Mouse (Mus musculus) lung, postnatal 36 days (tissue): ENCODE measurements at regions not wholly inside any gene's neighbourhood (a gene's known extent, or its start where the extent isn't known, plus 50 kb on each side); places are given as distances from the start of the nearest gene placed in this dataset.

Experiments
- DNase-seq: peaks from one replicate; pipeline ENCODE4 v3.0.0; 2022; ENCODE audit warnings: mixed read lengths

- peak; percentile 81 for DNase-seq
These were observed 310.7 kb upstream of the 4930535I16Rik start for GRCm38 (mm10) chr4:124228537-124228936.

DNA sequence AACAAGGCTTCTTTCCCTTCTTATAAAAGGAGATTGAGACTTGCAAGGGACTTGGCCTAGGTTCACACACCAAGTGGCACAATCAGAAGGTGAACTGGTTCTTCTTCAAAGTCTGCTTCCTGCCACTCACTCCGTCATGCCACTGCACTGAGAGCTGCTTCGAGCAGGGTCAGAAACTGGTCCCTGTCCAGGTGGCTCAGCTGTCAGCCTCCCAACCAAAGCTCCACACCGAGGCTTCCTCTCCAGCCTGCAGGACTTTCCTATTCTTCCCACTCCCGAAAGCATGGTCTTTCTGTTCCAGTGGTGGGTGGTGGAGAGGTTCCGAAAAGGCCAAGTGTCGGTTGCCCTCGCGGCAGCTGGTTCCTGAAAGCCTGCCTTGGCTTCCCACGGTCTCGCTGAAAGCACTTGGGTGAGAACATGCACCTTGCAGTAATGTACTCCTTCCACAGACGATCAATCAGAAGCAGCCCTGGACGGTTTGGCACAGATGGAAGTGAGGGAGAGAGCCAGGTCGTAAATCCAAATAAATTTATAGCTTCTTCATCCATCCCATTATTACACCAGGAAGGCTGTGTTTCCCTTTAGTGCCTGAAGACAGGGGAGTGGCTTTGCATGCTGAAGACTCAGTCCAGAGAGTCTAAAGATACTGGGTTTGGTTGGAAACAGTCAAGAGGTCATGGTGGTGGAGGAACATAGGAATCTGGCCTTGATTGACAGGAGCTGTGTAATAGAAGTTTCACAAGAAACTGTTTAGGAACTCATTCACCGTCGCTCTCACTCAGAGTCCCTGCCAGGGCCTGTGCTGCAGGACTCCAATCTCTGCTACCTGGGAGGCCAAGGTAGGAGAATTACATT is 306.1 kb upstream of the 4930535I16Rik start:
- DNase-seq: no peak

DNA sequence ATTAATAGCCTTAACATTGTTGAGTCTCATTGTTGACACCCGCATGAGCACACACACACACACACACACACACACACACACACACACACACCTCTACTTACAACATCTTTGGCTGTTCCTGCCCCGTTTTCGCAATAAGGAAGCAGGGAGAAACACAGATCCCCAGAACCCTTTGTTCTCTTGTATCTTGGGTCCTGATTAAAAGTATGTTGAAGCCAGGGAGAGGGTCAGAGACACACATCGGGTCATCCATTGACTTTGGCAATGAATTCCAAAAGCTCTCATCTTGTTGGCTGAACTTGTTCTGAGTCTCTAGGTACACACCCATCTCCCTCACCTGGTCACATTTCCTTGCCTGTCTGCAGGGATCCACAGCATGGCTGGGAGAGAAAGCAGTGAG is 303.9 kb upstream of the 4930535I16Rik start:
- DNase-seq: no peak

DNA sequence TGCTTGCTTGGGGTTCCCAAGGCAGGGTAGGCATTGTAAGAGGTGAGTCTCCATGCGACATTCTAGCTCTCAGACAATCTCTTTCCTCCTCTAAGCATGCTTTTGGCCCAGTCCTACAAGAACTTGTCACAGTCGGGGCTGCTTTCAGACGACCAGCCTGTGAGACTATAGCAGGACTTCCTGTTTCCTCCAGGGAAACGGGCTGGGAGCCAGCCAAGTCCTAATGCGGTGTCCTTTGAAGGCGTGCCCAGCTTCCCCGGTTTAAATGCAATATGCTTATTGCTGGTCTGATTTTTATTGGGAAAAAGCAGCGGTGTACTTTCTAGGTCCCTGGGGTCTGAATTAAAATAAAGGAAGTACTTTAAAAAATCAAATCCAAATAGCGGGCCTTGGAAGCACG is 299.4 kb upstream of the 4930535I16Rik start:
- peak; percentile 88 for DNase-seq

DNA sequence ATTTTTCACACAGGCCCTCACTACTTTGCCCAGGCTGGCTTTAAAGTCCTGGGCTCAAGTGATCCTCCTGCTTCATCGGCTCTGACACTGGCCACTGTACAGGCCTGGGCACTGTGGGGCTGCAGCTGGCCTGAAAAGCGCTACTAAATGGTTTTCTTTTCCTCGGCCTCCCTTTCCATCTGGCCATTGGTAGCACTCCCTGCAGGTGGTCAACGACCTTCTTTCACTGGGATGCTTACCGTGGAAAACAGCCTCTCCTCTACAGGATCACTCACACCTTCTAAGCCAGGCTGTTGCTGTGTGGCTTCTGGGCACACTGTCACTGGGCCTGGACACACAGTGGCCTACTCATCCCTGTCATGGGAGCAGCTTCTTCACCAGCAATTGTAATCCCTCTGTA is 298.5 kb upstream of the 4930535I16Rik start:
- no peak for DNase-seq

DNA sequence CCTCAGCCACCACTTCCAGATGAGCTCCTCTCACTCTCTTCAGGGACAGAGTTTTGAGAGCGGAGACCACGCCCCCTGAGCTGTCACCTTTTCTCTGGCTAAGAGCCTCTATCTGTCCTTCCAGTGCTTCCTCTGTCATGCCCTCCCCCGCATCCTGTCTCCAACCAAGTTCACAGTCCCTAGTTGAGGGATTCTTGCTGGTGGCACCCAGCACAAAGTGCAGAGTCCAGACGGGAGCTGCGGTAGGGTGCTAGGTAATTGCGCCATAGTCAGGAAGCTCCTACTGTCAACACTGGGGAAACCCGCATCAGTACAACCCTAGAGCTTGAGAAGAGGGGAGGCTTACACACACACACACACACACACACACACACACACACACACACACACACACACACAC is 297.3 kb upstream of the 4930535I16Rik start:
- DNase-seq: no peak

- no peak for DNase-seq
These were observed 292.3 kb upstream of the 4930535I16Rik start for GRCm38 (mm10) chr4:124210103-124210502.

- no peak for DNase-seq
These were observed 288.7 kb upstream of the 4930535I16Rik start for GRCm38 (mm10) chr4:124206480-124206879.

DNA sequence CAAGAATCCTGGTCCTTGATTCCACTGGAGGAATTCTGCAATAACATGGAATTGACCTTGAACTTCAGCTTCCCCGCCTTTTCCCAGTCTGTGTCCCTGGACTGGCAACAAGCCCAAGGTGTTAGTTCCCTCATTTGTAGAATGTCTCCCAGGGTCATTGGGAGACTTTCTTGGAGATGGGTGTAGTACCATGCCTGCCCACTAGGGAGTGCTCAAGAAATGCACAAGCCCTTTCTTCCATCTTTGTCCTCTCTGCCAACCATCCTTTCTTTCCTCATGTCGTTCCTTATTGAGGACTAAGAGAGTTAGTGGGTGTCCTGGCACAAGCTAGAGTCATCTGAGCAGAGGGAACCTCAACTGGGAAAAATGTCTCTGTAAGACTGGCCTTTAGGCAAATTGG is 285.9 kb upstream of the 4930535I16Rik start:
- peak; percentile 21 for DNase-seq

GRCm38 (mm10) chr4:124199884-124200844 is 282.3 kb upstream of the 4930535I16Rik start:
- DNase-seq: no peak

- no peak for DNase-seq
These were observed 281.0 kb upstream of the 4930535I16Rik start for GRCm38 (mm10) chr4:124198832-124199231.

DNA sequence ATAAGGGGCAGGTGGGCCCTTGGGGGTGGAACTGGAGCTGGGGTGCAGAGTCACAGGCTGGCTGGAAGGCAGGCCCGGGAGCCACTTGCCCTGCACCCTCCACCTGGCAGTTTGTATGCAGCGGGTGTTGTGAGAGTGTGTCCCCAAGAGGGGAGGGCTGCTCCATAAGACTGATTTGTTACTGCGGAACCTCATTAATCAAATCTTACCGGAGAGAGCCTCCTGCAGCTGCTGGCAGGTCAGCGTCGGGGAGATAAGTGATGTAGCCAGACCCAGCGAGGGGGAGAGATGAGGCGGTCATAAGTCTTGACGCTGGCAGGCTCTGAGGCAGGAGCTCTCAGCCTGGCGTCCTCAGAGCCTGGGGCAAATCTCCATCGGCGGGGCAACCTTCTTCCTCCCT is 278.9 kb upstream of the 4930535I16Rik start:
- DNase-seq: no peak

DNA sequence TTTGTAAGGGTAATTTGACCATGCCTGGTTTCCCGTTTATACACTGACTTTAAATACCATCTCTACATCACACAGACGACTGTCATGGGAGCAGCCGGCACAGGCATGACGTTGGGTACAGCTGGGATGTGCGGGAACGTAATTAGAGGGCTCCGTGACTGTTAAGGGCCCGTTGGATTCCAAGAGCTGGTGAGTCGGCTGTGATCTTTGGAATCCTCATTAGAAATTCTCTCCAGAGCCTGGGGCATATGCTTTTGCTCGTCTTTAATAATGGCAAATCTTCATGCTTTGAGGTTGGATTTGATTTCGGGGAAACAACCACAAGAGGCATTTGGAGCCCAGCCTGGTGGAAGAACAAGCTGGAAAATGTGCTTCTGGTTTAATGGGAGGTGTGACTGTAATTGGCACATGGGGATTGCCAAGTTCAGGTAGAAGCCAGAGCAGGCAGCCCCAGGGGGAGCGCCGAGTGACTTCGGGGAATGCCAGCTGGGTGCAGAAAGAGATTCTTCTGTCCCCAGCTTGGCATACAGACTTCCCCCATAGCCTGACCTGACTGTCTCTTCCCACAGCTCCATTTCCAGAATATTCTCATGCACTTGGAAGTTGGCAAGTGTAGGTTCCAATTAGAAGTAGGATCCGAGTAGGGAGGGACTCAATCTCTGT is 275.4 kb upstream of the 4930535I16Rik start:
- DNase-seq: no peak

- DNase-seq: no peak
These were observed 273.0 kb upstream of the 4930535I16Rik start for GRCm38 (mm10) chr4:124190775-124191174.

DNA sequence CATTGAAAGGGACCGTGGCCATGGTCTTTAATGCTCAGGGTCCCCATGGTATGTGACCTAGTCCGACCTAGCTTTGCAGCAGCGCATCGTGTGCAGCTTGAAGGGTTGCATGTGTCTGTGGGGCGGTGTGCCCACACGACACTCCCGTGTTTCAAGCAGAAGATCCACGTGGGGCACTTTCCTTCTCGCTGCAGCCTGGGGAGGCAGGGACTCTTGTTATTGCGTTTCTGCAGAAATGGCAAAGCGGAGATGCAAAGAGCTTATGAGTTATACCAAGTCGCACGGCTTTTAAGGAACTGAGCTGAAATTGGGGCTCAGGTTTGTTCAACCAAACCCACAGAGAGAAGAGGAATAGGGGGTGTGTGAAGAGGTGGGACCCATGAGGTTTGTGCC is 272.2 kb upstream of the 4930535I16Rik start:
- DNase-seq: no peak

GRCm38 (mm10) chr4:124189352-124189992 is 271.6 kb upstream of the 4930535I16Rik start:
- no peak for DNase-seq

DNA sequence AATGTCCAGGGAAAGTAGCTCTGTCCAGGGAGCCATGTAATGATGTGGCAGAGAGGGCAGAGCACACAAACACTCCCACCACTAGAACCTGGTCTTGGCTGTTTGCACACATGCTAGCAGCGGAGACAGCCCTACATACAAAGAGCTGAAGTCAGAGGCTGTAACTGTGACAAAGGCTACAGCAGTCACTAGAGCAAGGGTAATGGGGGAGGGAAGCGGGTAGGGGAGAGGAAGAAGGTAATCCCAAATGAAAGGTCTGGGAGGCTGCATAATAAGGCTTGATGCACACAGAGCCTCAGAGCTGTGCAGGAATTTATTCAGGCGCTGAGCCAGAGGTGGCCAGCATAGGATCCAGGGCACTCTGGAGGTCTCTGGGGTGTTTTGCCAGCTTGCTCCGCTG is 269.3 kb upstream of the 4930535I16Rik start:
- no peak for DNase-seq

DNA sequence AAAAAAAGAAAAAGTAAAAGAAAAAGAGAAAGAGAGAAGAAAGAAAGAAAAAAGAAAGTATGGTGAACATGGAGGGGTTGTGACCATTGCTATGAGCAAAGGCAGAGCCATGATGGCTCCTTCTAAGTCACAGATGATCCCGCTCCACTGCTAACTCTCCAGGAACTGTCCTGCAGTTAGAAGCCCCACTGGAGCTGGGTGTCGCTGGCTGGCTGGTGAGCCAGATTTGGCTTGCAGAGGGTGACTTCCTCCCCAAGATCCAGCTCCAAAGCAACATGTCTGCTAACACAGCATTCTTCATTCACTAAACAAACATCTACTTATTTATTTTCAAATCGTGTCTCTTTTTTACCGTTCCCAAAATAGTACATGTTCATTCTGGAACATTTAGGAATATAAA is 263.5 kb upstream of the 4930535I16Rik start:
- no peak for DNase-seq

- no peak for DNase-seq
These were observed 260.7 kb upstream of the 4930535I16Rik start for GRCm38 (mm10) chr4:124178401-124179018.

DNA sequence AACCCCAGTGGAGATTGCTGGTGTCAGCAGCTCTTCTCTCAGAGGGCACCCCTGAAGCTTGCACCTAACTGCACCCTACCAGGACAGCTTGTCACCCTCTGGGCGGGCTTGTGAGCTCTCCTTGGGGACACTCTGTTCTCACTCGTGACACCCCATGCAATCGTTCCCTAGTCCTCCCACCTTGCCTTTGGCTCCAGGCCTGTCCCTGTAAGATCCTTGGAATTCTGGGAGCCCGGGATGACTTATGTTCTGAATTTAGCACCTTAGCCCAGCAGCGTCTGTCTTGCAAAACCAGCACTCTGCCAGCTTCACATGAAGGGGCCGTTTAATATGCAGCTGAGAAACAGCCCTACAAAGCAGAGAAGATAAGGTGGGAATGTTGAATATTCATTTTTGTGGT is 257.7 kb upstream of the 4930535I16Rik start:
- DNase-seq: no peak

DNA sequence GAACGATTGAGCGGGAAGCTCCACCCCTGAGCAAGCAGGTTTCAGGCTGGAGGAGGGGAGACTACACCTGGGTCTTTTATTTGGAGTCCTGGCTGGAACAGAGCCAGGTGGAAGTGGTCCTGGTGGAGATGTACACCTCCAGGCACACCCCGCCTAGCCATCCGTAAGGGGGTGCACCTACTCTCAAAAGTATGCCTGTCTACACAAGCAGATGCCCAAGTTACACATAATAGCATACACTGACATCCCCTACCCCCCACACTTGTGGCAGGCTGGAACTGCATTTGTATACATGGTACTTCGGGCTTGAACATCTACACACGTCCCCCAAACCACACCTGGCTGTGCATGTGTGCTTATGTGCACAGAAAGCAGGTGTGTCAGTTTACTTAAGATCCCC is 236.8 kb upstream of the 4930535I16Rik start:
- DNase-seq: no peak

DNA sequence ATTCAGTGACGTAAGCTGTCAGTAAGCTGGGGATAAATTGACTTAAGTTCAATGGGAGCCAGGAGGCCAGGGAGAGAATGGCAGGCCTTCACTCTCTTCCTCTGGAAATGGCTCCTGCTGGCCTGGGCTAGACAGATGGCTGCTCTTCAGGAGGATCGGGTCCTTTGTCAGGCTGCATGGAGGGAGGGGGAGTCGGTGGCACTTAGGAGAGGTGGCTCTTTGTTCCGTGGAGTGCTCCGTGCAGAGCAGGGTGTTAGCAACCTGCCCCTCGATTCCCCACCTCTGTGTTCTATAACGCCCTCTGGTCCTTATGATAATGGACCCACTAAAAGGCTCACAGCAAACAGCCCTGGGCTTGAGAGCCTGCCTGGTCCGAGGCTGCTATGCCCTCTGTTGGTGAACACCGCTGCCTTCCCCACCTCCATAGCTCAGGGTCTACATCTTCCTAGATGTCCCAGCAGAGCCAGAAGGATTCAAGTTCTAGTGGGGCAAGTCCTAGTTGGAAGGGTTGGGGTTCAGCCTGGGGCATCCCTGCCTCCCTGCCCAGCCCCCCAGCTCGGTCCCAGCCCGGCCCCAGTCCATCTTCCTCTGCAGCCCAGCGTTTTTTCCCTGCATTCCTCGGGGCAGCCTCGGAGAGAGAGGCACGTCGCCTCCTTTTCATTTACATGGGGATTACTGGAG is 232.1 kb upstream of the 4930535I16Rik start:
- DNase-seq: no peak
